ENCODE assay signal across 22 mouse cellular contexts in genomic region chr2:70951944-70952343, GRCm38 (mm10).
"Had no signal": no experiment of that assay in that cellular context is flagged by ENCODE, and none has a peak within 500 bp of the region (broad histone marks: within the 10 kb centered on the region; RNA-seq: fewer than 3 reads in every experiment).

No protein-coding gene starts in this region.

- H3K36me3 ChIP-seq: heart, embryonic 13.5 days; heart, embryonic 15.5 days; intestine, embryonic 15.5 days; limb, embryonic 10.5 days; limb, embryonic 12.5 days had no signal

- H3K4me1 ChIP-seq: heart, embryonic 13.5 days; heart, embryonic 15.5 days; intestine, embryonic 15.5 days; limb, embryonic 10.5 days; limb, embryonic 12.5 days had no signal

- H3K27ac ChIP-seq: gastrocnemius, adult 2 months; heart, adult 2 months; heart, embryonic 13.5 days; heart, embryonic 15.5 days; hindbrain, embryonic 14.5 days; intestine, embryonic 15.5 days; layer of hippocampus, adult 2 months; left cerebral cortex, adult 2 months; limb, embryonic 10.5 days; limb, embryonic 12.5 days had no signal

- H3K9me3 ChIP-seq: heart, embryonic 13.5 days; heart, embryonic 15.5 days; intestine, embryonic 15.5 days; limb, embryonic 10.5 days; limb, embryonic 12.5 days had no signal

- H3K9ac ChIP-seq: heart, embryonic 13.5 days; heart, embryonic 15.5 days; hindbrain, embryonic 14.5 days; intestine, embryonic 15.5 days; limb, embryonic 12.5 days had no signal

- DNase-seq: gastrocnemius, adult 2 months; gastrocnemius, postnatal 10 days; gastrocnemius, postnatal 25 days; heart, adult 2 months; heart, postnatal 14 days; heart, postnatal 36 days; kidney, adult 18-20 months; kidney, adult 8-10 months; kidney, postnatal 25 days; kidney, postnatal 4 days had no signal

- H3K4me2 ChIP-seq: heart, embryonic 11.5 days; heart, embryonic 13.5 days; heart, embryonic 15.5 days; hindbrain, embryonic 14.5 days; intestine, embryonic 15.5 days; limb, embryonic 12.5 days had no signal

- ATAC-seq: hindbrain, embryonic 16.5 days; inflammation-experienced regulatory T-cells, adult 6 months; intestine, embryonic 15.5 days; intestine, postnatal 0 days had no signal

- H3K27me3 ChIP-seq: heart, embryonic 13.5 days; heart, embryonic 15.5 days; intestine, embryonic 15.5 days; limb, embryonic 12.5 days had no signal

- H3K4me3 ChIP-seq: gastrocnemius, adult 2 months; heart, adult 2 months; heart, embryonic 13.5 days; heart, embryonic 15.5 days; intestine, embryonic 15.5 days; layer of hippocampus, adult 2 months; left cerebral cortex, adult 2 months; limb, embryonic 10.5 days; limb, embryonic 12.5 days had no signal
